Mouse (Mus musculus): ENCODE measurements around the gene Cdrt4.

- TF ChIP-seq CTCF (IDR thresholded peaks at IDR 0.05; ENCODE audit: extremely low read depth, insufficient read depth, insufficient read length, insufficient replicate concordance) = no peak
- no peak for TF ChIP-seq POLR2A (IDR thresholded peaks at IDR 0.05; ENCODE audit: low read depth, low read length)
Observed at GRCm38 (mm10) chr11:63026651-63027141, 75.7 kb downstream of the Cdrt4 start.
